Mouse (Mus musculus) MEL (cell line): ENCODE measurements around the gene Rtbdn. TPM values are rescaled to one million over a fixed set of nuclear protein-coding genes. Genes with fewer than 3 reads are reported as not detected.

ENCODE experiments used
- DNase-seq: peaks from one replicate; pipeline ENCODE4 v3.0.0; 2011; ENCODE audit warnings: low read depth, low spot score
- H3K27ac ChIP-seq: 2 replicates; pipeline ENCODE4 v1.5.1; 2012; ENCODE audit warnings: low read depth, mild to moderate bottlenecking, control low read depth, low read length, moderate library complexity; ENCODE audit not compliant: control insufficient read depth
- H3K27me3 ChIP-seq, 2 experiments: fragments of 150-350 bp in 1 of 2; sonication (generic) in 1 of 2; 2 replicates each; pipeline ENCODE4 v1.6.1; 2012; ENCODE audit warnings: low read length in 2 of 2, mild to moderate bottlenecking in 2 of 2, improper control_type of control experiment in 1 of 2, moderate library complexity in 1 of 2; ENCODE audit not compliant: insufficient read depth in 2 of 2, control insufficient read depth in 1 of 2
- H3K36me3 ChIP-seq, 2 experiments: 2 replicates each; pipeline ENCODE4 v1.6.1; 2012 to 2014; ENCODE audit warnings: low read length in 2 of 2, improper control_type of control experiment in 1 of 2, inconsistent platforms in 1 of 2, mild to moderate bottlenecking in 1 of 2; ENCODE audit not compliant: insufficient read depth in 2 of 2, control insufficient read depth in 1 of 2
- H3K4me1 ChIP-seq, 2 experiments: fragments of 150-350 bp in 1 of 2; sonication (generic) in 1 of 2; 2 replicates each; pipeline ENCODE4 v1.6.1; 2012; ENCODE audit warnings: low read length in 2 of 2, improper control_type of control experiment in 1 of 2, mild to moderate bottlenecking in 1 of 2; ENCODE audit not compliant: insufficient read depth in 2 of 2, control insufficient read depth in 1 of 2
- H3K4me3 ChIP-seq, 2 experiments: fragments of 150-350 bp in 1 of 2; sonication (generic) in 1 of 2; 2 replicates each; pipeline ENCODE4 v1.5.1; 2012; ENCODE audit warnings: low read depth in 2 of 2, low read length in 2 of 2, mild to moderate bottlenecking in 2 of 2, moderate library complexity in 2 of 2, control low read depth in 1 of 2, improper control_type of control experiment in 1 of 2; ENCODE audit not compliant: control insufficient read depth in 1 of 2, insufficient read depth in 1 of 2
- H3K79me2 ChIP-seq: 2 replicates; pipeline ENCODE4 v1.6.1; 2012; ENCODE audit warnings: mild to moderate bottlenecking, low read length, moderate library complexity; ENCODE audit not compliant: control insufficient read depth, poor library complexity, insufficient read depth
- H3K9ac ChIP-seq: 2 replicates; pipeline ENCODE4 v1.6.1; 2012; ENCODE audit warnings: low read depth, mild to moderate bottlenecking, control low read depth, low read length, moderate library complexity; ENCODE audit not compliant: control insufficient read depth, poor library complexity, severe bottlenecking
- H3K9me3 ChIP-seq: fragments of 150-350 bp; sonication (generic); replicated peaks from 2 replicates; pipeline ENCODE4 v1.6.1; 2012; ENCODE audit warnings: mild to moderate bottlenecking, low read length, improper control_type of control experiment, moderate library complexity; ENCODE audit not compliant: insufficient read depth
- BHLHE40 ChIP-seq: IDR thresholded peaks from 2 replicates; pipeline ENCODE4 v1.6.1; 2012; ENCODE audit warnings: low read depth, mild to moderate bottlenecking, inconsistent platforms, low read length, improper control_type of control experiment, borderline replicate concordance
- CTCF ChIP-seq, 3 experiments: IDR thresholded peaks in 2 of 3; conservative IDR thresholded peaks in 1 of 3; 2 replicates each; pipeline ENCODE4 v1.5.1; 2011 to 2012; ENCODE audit warnings: low read length in 3 of 3, low read depth in 2 of 3, mild to moderate bottlenecking in 2 of 3, improper control_type of control experiment in 1 of 3, inconsistent platforms in 1 of 3, mixed read lengths in 1 of 3, moderate library complexity in 1 of 3; ENCODE audit not compliant: control insufficient read depth in 1 of 3, insufficient read depth in 1 of 3, poor library complexity in 1 of 3, severe bottlenecking in 1 of 3
- E2F4 ChIP-seq: IDR thresholded peaks from 2 replicates; pipeline ENCODE4 v1.6.1; 2011; ENCODE audit warnings: low read depth, low read length, improper control_type of control experiment, borderline replicate concordance
- ELF1 ChIP-seq: IDR thresholded peaks from 2 replicates; pipeline ENCODE4 v1.6.1; 2014; ENCODE audit warnings: low read depth, mild to moderate bottlenecking, inconsistent platforms, low read length, improper control_type of control experiment, moderate library complexity
- EP300 ChIP-seq, 2 experiments: IDR thresholded peaks; 2 replicates each; pipeline ENCODE4 v1.6.1; 2011; ENCODE audit warnings: improper control_type of control experiment in 2 of 2, low read length in 2 of 2, low read depth in 1 of 2, mild to moderate bottlenecking in 1 of 2
- ETS1 ChIP-seq: IDR thresholded peaks from 2 replicates; pipeline ENCODE4 v1.6.1; 2012; ENCODE audit warnings: low read depth, mild to moderate bottlenecking, inconsistent platforms, low read length, improper control_type of control experiment, moderate library complexity
- GABPA ChIP-seq: IDR thresholded peaks from 2 replicates; pipeline ENCODE4 v1.6.1; 2012; ENCODE audit warnings: low read depth, mild to moderate bottlenecking, inconsistent platforms, low read length, improper control_type of control experiment, moderate library complexity
- HCFC1 ChIP-seq: IDR thresholded peaks from 2 replicates; pipeline ENCODE4 v1.6.1; 2012; ENCODE audit warnings: low read depth, mild to moderate bottlenecking, inconsistent platforms, low read length, improper control_type of control experiment, moderate library complexity
- JUND ChIP-seq: IDR thresholded peaks from 2 replicates; pipeline ENCODE4 v1.6.1; 2011; ENCODE audit warnings: low read depth, mild to moderate bottlenecking, improper control_type of control experiment, low read length
- KAT2A ChIP-seq: conservative IDR thresholded peaks from 2 replicates; pipeline ENCODE4 v1.6.1; 2012; ENCODE audit warnings: low read depth, low read length, improper control_type of control experiment, inconsistent platforms
- MAFK ChIP-seq: IDR thresholded peaks from 2 replicates; pipeline ENCODE4 v1.6.1; 2011; ENCODE audit warnings: low read depth, mild to moderate bottlenecking, low read length, improper control_type of control experiment, borderline replicate concordance
- MAX ChIP-seq: IDR thresholded peaks from 2 replicates; pipeline ENCODE4 v1.6.1; 2011; ENCODE audit warnings: low read length, improper control_type of control experiment
- MAZ ChIP-seq: IDR thresholded peaks from 2 replicates; pipeline ENCODE4 v1.6.1; 2012; ENCODE audit warnings: low read depth, mild to moderate bottlenecking, inconsistent platforms, low read length, improper control_type of control experiment
- MEF2A ChIP-seq: IDR thresholded peaks from 2 replicates; pipeline ENCODE4 v1.6.1; 2014; ENCODE audit warnings: low read depth, mild to moderate bottlenecking, inconsistent platforms, low read length, improper control_type of control experiment; ENCODE audit not compliant: poor library complexity, insufficient replicate concordance, severe bottlenecking; ENCODE audit errors: extremely low read depth
- MXI1 ChIP-seq: IDR thresholded peaks from 2 replicates; pipeline ENCODE4 v1.6.1; 2011; ENCODE audit warnings: mild to moderate bottlenecking, low read depth, low read length, improper control_type of control experiment
- POLR2A ChIP-seq, 2 experiments: IDR thresholded peaks; 2 replicates each; pipeline ENCODE4 v1.6.1; 2011 to 2012; ENCODE audit warnings: low read length in 2 of 2, mild to moderate bottlenecking in 2 of 2, control low read depth in 1 of 2, improper control_type of control experiment in 1 of 2, low read depth in 1 of 2, moderate library complexity in 1 of 2; ENCODE audit not compliant: control insufficient read depth in 1 of 2, insufficient read depth in 1 of 2, poor library complexity in 1 of 2
- POLR2AphosphoS5 ChIP-seq: IDR thresholded peaks from 2 replicates; pipeline ENCODE4 v1.6.1; 2012; ENCODE audit warnings: low read depth, borderline replicate concordance, mild to moderate bottlenecking, inconsistent platforms, low read length, moderate library complexity, mixed read lengths
- RAD21 ChIP-seq: IDR thresholded peaks from 2 replicates; pipeline ENCODE4 v1.6.1; 2011; ENCODE audit warnings: mild to moderate bottlenecking, low read depth, low read length, improper control_type of control experiment
- RCOR1 ChIP-seq: IDR thresholded peaks from 2 replicates; pipeline ENCODE4 v1.6.1; 2012; ENCODE audit warnings: low read depth, mild to moderate bottlenecking, inconsistent platforms, low read length, improper control_type of control experiment
- SMC3 ChIP-seq: IDR thresholded peaks from 2 replicates; pipeline ENCODE4 v1.6.1; 2011; ENCODE audit warnings: low read depth, low read length, improper control_type of control experiment
- TAL1 ChIP-seq: IDR thresholded peaks from 2 replicates; pipeline ENCODE4 v1.6.1; 2012; ENCODE audit warnings: mild to moderate bottlenecking, inconsistent platforms, low read length, moderate library complexity, mixed read lengths
- TBP ChIP-seq: IDR thresholded peaks from 2 replicates; pipeline ENCODE4 v1.8.0; 2011; ENCODE audit warnings: low read depth, low read length, improper control_type of control experiment
- USF2 ChIP-seq, 2 experiments: IDR thresholded peaks; 2 replicates each; pipeline ENCODE4 v1.6.1; 2011 to 2012; ENCODE audit warnings: improper control_type of control experiment in 2 of 2, low read length in 2 of 2, borderline replicate concordance in 1 of 2, inconsistent platforms in 1 of 2, low read depth in 1 of 2, mild to moderate bottlenecking in 1 of 2; ENCODE audit not compliant: insufficient read depth in 1 of 2
- ZC3H11A ChIP-seq: IDR thresholded peaks from 2 replicates; pipeline ENCODE4 v1.6.1; 2012; ENCODE audit warnings: low read depth, mild to moderate bottlenecking, inconsistent platforms, low read length, improper control_type of control experiment
- ZKSCAN1 ChIP-seq: IDR thresholded peaks from 2 replicates; pipeline ENCODE4 v1.6.1; 2012; ENCODE audit warnings: low read depth, mild to moderate bottlenecking, inconsistent platforms, low read length, improper control_type of control experiment, moderate library complexity
- ZNF384 ChIP-seq: IDR thresholded peaks from 2 replicates; pipeline ENCODE4 v1.6.1; 2012; ENCODE audit warnings: low read depth, mild to moderate bottlenecking, inconsistent platforms, low read length, improper control_type of control experiment
- polyA plus RNA-seq, 2 experiments: library from polyadenylated mRNA; stranded (reverse) in 1 of 2; unstranded in 1 of 2; fragments of >175 nt in 1 of 2; fragments of >200 nt in 1 of 2; gene quantifications; 2 replicates each; pipeline versions ENCODE4 v1.2.1 to v1.2.4; 2012; ENCODE audit warnings: low replicate concordance in 2 of 2, low read depth in 1 of 2; ENCODE audit not compliant: insufficient read length in 2 of 2, insufficient read depth in 1 of 2, missing spikeins in 1 of 2
- total RNA-seq: library from RNA; depleted of rRNA; stranded (reverse); fragments of 300-350 nt; gene quantifications from 2 replicates; pipeline ENCODE4 v1.2.3, GENCODE M21; 2012; rRNA removed

Rtbdn gene
- total RNA-seq (0.08 TPM in 1 of 2 replicates, not detected in the other), polyA plus RNA-seq (under 1 TPM in 1 of 2 experiments, not detected in 1; 0.11 TPM)

GRCm38 (mm10) chr8:84946528-84947240 is at the start of gene Rtbdn:
TSS of gene Rtbdn (plus strand) at chr8:84946991.
- no peak for DNase-seq
- Histone ChIP-seq H3K27me3 (peaks cover 0 to 4% of the 10 kb centered on the region in 2 experiments), H3K9ac (no peak within 1 kb of the TSS), H3K9me3 (no peaks in the 10 kb centered on the region), H3K4me1 (no peaks in the 10 kb centered on the region; a peak in 1 of 4 replicates), H3K4me3 (no peak within 1 kb of the TSS), H3K36me3 (no peaks in the 10 kb centered on the region), H3K79me2 (no peaks in the 10 kb centered on the region), H3K27ac (no peak within 1 kb of the TSS)
- TF ChIP-seq TAL1 (no peak), BHLHE40 (no peak), SMC3 (no peak), POLR2AphosphoS5 (no peak), ZC3H11A (no peak), MAX (no peak), CTCF (IDR thresholded peaks at IDR 0.05 in 2 of 3, conservative IDR thresholded peaks at IDR 0.05 in 1 of 3; ENCODE audit: control insufficient read depth in 1 of 3, insufficient read depth in 1 of 3, low read depth in 2 of 3, low read length in 3 of 3, poor library complexity in 1 of 3, severe bottlenecking in 1 of 3) (no peak), E2F4 (no peak), MXI1 (no peak), ZNF384 (no peak), JUND (no peak), TBP (no peak), EP300 (IDR thresholded peaks at IDR 0.05; ENCODE audit: low read depth in 1 of 2, low read length in 2 of 2) (no peak), RAD21 (no peak), KAT2A (no peak), ELF1 (no peak)

- Histone ChIP-seq H3K4me3 (peak overlapping the region; percentile 27 to 48), H3K4me1 (peaks cover 11 to 34% of the 10 kb centered on the region in 2 experiments), H3K9ac (peak overlapping the region; percentile 71)
- TF ChIP-seq JUND = no peak
- TF ChIP-seq TAL1 = peak; percentile 98
- TF ChIP-seq USF2 (IDR thresholded peaks at IDR 0.05; ENCODE audit: borderline replicate concordance in 1 of 2, insufficient read depth in 1 of 2, low read depth in 1 of 2, low read length in 2 of 2) = no peak
- TF ChIP-seq RAD21 = no peak
- peak; percentile 97 to 99 for TF ChIP-seq EP300 (IDR thresholded peaks at IDR 0.05; ENCODE audit: low read depth in 1 of 2, low read length in 2 of 2)
- peak in 1 of 2 experiments; percentile 53; a peak in 1 of 4 replicates for TF ChIP-seq POLR2A (IDR thresholded peaks at IDR 0.05; ENCODE audit: control insufficient read depth in 1 of 2, insufficient read depth in 1 of 2, low read depth in 1 of 2, low read length in 2 of 2, poor library complexity in 1 of 2)
- no peak for TF ChIP-seq MEF2A
- peak; percentile 48; the same call in 1 of the 2 replicates for TF ChIP-seq TBP
- TF ChIP-seq SMC3 = 0 out of 2 replicates have a peak, but pooled peaks have one; percentile 2
- TF ChIP-seq HCFC1 = 0 out of 2 replicates have a peak, but pooled peaks have one; percentile 43
- peak; percentile 94 for TF ChIP-seq MAZ
- peak; percentile 35; the same call in 1 of the 2 replicates for TF ChIP-seq MAX
- peak; percentile 78 for TF ChIP-seq RCOR1
- TF ChIP-seq KAT2A = no peak
- no peak for TF ChIP-seq GABPA
- TF ChIP-seq MXI1 = no peak; the same call in 1 of the 2 replicates
- TF ChIP-seq ZKSCAN1 = no peak
- peak; percentile 57; the same call in 1 of the 2 replicates for TF ChIP-seq MAFK
- TF ChIP-seq BHLHE40 = peak; percentile 71; the same call in 1 of the 2 replicates
- TF ChIP-seq ETS1 = peak; percentile 93
- TF ChIP-seq CTCF (IDR thresholded peaks at IDR 0.05 in 2 of 3, conservative IDR thresholded peaks at IDR 0.05 in 1 of 3; ENCODE audit: control insufficient read depth in 1 of 3, insufficient read depth in 1 of 3, low read depth in 2 of 3, low read length in 3 of 3, poor library complexity in 1 of 3, severe bottlenecking in 1 of 3) = no peak
Observed at GRCm38 (mm10) chr8:84901071-84901470, 45.7 kb upstream of the Rtbdn start.

More at GRCm38 (mm10) chr8:84901071-84901470, 45.7 kb upstream of the Rtbdn start:
- H3K27me3 ChIP-seq = no peaks in the 10 kb centered on the region
- H3K36me3 ChIP-seq = peaks cover 9 to 23% of the 10 kb centered on the region in 2 experiments; a peak in 3 of 4 replicates
- DNase-seq = peak; percentile 94
- peaks cover 27% of the 10 kb centered on the region for H3K79me2 ChIP-seq
- H3K27ac ChIP-seq = peak overlapping the region; percentile 97
- H3K9me3 ChIP-seq = no peaks in the 10 kb centered on the region
